Mouse (Mus musculus) midbrain, embryonic 12.5 days (tissue): Measurements from ENCODE around the gene Aig1. TPM values are rescaled to one million over a fixed set of nuclear protein-coding genes. Genes with fewer than 3 reads are reported as not detected.

Experiments used
- ATAC-seq: fragments of 200-750 bp; cut with Nextera tagmentation; 2 replicates; pipeline ENCODE4 v1.8.0; 2017; ENCODE audit warnings: low read depth, moderate TSS enrichment, moderate library complexity; ENCODE audit not compliant: low FRiP score
- H3K27ac ChIP-seq: fragments of 300-500 bp; sonication (generic); replicated peaks from 2 replicates; pipeline ENCODE4 v1.5.1; 2016; ENCODE audit warnings: mild to moderate bottlenecking
- H3K27me3 ChIP-seq: fragments of 300-500 bp; sonication (generic); 2 replicates; pipeline ENCODE4 v1.6.1; 2016; ENCODE audit warnings: mild to moderate bottlenecking
- H3K36me3 ChIP-seq: fragments of 300-500 bp; sonication (generic); 2 replicates; pipeline ENCODE4 v1.6.1; 2016
- H3K4me1 ChIP-seq: fragments of 300-500 bp; sonication (generic); 2 replicates; pipeline ENCODE4 v1.6.1; 2016
- H3K4me2 ChIP-seq: fragments of 300-500 bp; sonication (generic); replicated peaks from 2 replicates; pipeline ENCODE4 v1.6.1; 2016; ENCODE audit warnings: mild to moderate bottlenecking, moderate library complexity
- H3K4me3 ChIP-seq: fragments of 300-500 bp; sonication (generic); 2 replicates; pipeline ENCODE4 v1.5.1; 2016; ENCODE audit warnings: mild to moderate bottlenecking
- H3K9ac ChIP-seq: fragments of 300-500 bp; sonication (generic); replicated peaks from 2 replicates; pipeline ENCODE4 v1.6.1; 2016; ENCODE audit warnings: mild to moderate bottlenecking, moderate library complexity
- H3K9me3 ChIP-seq: fragments of 300-500 bp; sonication (generic); 2 replicates; pipeline ENCODE4 v1.6.1; 2016; ENCODE audit warnings: mild to moderate bottlenecking
- WGBS: fragments of 180-500 bp; shearing (Covaris S2); methylation state at CpG from one replicate; pipeline ENCODE4 v1.1.7; 2016; 5-methylcytosine and 5-hydroxymethylcytosine counted together
- polyA plus RNA-seq: library from polyadenylated mRNA; unstranded; fragments of >200 nt; fragmentation: Nextera tagmentation; extraction: Ambion mirVana; gene quantifications from 2 replicates; pipeline ENCODE4 v1.2.1, GENCODE M21; 2016

Gene Aig1
- polyA plus RNA-seq, 1 experiment from 2014 or later = 35.1 TPM

GRCm38 (mm10) chr10:13874301-13875037, 5.7 kb upstream of the Aig1 start:
- 83% methylated on average over 10 of the region's 10 CpGs for WGBS
- ATAC-seq = no peak

GRCm38 (mm10) chr10:13870531-13870930, 1.8 kb upstream of the Aig1 start:
- no peaks in the 10 kb centered on the region for H3K36me3 ChIP-seq
- H3K27ac ChIP-seq = no peak overlapping the region
- H3K4me2 ChIP-seq = no peak overlapping the region
- H3K4me1 ChIP-seq = peaks cover 8% of the 10 kb centered on the region
- no peak overlapping the region for H3K4me3 ChIP-seq
- no peak for ATAC-seq
- no peaks in the 10 kb centered on the region for H3K27me3 ChIP-seq
- 87% methylated on average over 3 of the region's 3 CpGs for WGBS
- H3K9ac ChIP-seq = no peak overlapping the region
- H3K9me3 ChIP-seq = peaks cover 3% of the 10 kb centered on the region; the same call in 1 of the 2 replicates

More at GRCm38 (mm10) chr10:13874301-13875037, 5.7 kb upstream of the Aig1 start:
- Histone ChIP-seq H3K27me3 (no peaks in the 10 kb centered on the region), H3K4me2 (no peak overlapping the region), H3K4me1 (no peaks in the 10 kb centered on the region), H3K36me3 (no peaks in the 10 kb centered on the region), H3K9ac (no peak overlapping the region), H3K4me3 (no peak overlapping the region), H3K27ac (no peak overlapping the region), H3K9me3 (peaks cover 3% of the 10 kb centered on the region; the same call in 1 of the 2 replicates)

DNA sequence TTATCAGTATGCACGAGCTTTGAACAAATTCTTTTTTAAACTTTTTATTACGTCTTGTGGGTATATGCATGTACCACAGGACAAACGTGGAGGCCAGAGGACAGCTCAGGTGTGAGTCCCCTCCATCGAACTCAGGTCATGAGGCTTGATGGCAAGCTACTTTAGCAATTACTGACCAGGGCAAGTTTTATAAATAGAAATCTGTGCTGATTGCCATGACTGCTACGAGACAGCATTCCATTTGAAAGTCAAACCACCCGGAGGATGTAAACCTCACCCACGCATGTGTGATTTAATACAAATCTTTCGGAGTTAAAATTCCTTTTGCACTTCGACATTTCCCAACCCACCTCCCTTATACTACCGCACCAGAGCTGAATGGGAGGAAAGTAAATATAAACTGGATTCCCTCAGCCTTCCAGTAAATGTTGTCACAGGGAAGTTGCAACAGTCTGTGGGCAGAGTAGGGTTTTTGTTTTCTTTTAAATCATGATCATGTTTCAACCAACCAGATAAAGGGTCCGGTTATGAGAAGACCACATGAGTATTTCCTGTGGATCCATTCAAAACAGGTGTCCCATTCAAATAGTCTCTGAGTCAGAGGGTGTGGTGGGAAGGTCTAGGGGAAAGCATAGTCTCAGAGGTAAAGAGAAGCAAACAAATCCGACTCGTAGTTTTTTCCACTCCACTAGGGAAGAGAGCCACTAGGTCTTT, 699 bp upstream of the Aig1 start:
- WGBS = 61% methylated on average over 13 of the region's 13 CpGs
- Histone ChIP-seq H3K27me3 (no peaks in the 10 kb centered on the region), H3K4me1 (peaks cover 8% of the 10 kb centered on the region), H3K4me3 (peak overlapping the region; percentile 73), H3K27ac (no peak overlapping the region), H3K36me3 (no peaks in the 10 kb centered on the region), H3K9ac (no peak overlapping the region; the same call in 1 of the 2 replicates), H3K9me3 (peaks cover 3% of the 10 kb centered on the region; the same call in 1 of the 2 replicates), H3K4me2 (peak overlapping the region; percentile 72)
- peak; percentile 24; the same call in 1 of the 2 replicates for ATAC-seq

- ATAC-seq = no peak
- peaks cover 15% of the 10 kb centered on the region for H3K4me1 ChIP-seq
Observed at GRCm38 (mm10) chr10:13866391-13866790, 2.4 kb downstream of the Aig1 start.

DNA sequence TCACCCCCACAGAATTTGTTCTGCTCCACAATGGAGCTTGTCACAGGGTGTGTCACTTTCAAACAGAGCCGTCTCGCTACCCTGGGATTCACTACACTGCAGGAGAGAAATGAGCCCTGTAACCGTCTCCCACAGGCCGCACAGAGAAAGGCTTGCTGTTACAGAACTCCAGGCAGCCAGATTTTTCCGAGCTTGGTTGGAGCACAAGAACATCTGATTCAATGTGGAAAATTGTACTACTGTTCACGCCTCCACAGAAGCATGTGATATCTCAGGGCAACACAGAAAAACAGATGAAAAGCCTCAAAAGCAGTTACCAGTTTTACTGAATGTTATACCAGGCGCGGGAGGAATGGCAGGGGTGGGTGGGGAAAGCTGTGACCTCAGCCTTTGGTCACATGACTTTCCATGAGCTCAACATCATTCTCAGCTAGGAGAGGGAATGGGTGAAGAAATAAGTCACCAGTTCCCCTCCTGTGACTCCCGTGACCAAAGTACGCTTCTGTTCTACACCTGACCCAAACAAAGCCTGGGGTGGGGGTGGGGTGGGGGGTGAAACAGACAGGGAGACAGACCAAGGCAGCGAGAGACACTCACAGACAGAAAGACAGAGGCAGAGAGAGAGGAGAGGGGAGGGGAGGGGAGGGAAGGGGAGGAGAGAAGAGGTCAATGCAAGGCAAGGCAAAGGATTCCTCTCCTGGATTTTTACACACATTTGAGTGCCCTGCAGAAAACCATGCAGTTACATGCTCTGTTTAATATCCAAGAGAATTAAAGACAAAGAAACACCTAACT, 7.5 kb downstream of the Aig1 start:
- Histone ChIP-seq H3K4me2 (peak overlapping the region; percentile 46), H3K4me1 (peaks cover 13% of the 10 kb centered on the region), H3K27ac (peak overlapping the region; percentile 67), H3K9me3 (no peaks in the 10 kb centered on the region), H3K9ac (peak overlapping the region; percentile 37; the same call in 1 of the 2 replicates), H3K4me3 (peak overlapping the region; percentile 21; the same call in 1 of the 2 replicates), H3K36me3 (no peaks in the 10 kb centered on the region), H3K27me3 (no peaks in the 10 kb centered on the region)
- ATAC-seq = peak; percentile 85
- 11% methylated on average over 11 of the region's 11 CpGs for WGBS

More at GRCm38 (mm10) chr10:13866391-13866790, 2.4 kb downstream of the Aig1 start:
- Histone ChIP-seq H3K36me3 (no peaks in the 10 kb centered on the region), H3K9me3 (no peaks in the 10 kb centered on the region), H3K4me3 (no peak overlapping the region), H3K27ac (no peak overlapping the region), H3K9ac (no peak overlapping the region), H3K4me2 (no peak overlapping the region), H3K27me3 (no peaks in the 10 kb centered on the region)
- WGBS = 72% methylated on average over 4 of the region's 4 CpGs

- no peak overlapping the region for H3K9ac ChIP-seq
- H3K27ac ChIP-seq = no peak overlapping the region
- 89% methylated on average over 7 of the region's 7 CpGs for WGBS
- no peak for ATAC-seq
- peaks cover 6% of the 10 kb centered on the region for H3K4me1 ChIP-seq
- H3K4me2 ChIP-seq = no peak overlapping the region
- H3K4me3 ChIP-seq = no peak overlapping the region
- no peaks in the 10 kb centered on the region for H3K9me3 ChIP-seq
- H3K36me3 ChIP-seq = no peaks in the 10 kb centered on the region
- no peaks in the 10 kb centered on the region for H3K27me3 ChIP-seq
Observed at GRCm38 (mm10) chr10:13856438-13856837, 12.3 kb downstream of the Aig1 start.

GRCm38 (mm10) chr10:13855969-13856368, 12.8 kb downstream of the Aig1 start:
- Histone ChIP-seq H3K9me3 (no peaks in the 10 kb centered on the region), H3K4me2 (no peak overlapping the region), H3K27me3 (no peaks in the 10 kb centered on the region), H3K36me3 (no peaks in the 10 kb centered on the region), H3K4me3 (no peak overlapping the region), H3K27ac (no peak overlapping the region), H3K9ac (no peak overlapping the region), H3K4me1 (peaks cover 1% of the 10 kb centered on the region)
- WGBS = 95% methylated on average over 7 of the region's 7 CpGs
- no peak for ATAC-seq

GRCm38 (mm10) chr10:13855111-13855510, 13.7 kb downstream of the Aig1 start:
- no peak for ATAC-seq
- Histone ChIP-seq H3K9ac (no peak overlapping the region), H3K27ac (no peak overlapping the region), H3K4me1 (no peaks in the 10 kb centered on the region), H3K36me3 (no peaks in the 10 kb centered on the region), H3K27me3 (no peaks in the 10 kb centered on the region), H3K9me3 (no peaks in the 10 kb centered on the region), H3K4me2 (no peak overlapping the region), H3K4me3 (no peak overlapping the region)
- WGBS = 92% methylated on average over 3 of the region's 3 CpGs

DNA sequence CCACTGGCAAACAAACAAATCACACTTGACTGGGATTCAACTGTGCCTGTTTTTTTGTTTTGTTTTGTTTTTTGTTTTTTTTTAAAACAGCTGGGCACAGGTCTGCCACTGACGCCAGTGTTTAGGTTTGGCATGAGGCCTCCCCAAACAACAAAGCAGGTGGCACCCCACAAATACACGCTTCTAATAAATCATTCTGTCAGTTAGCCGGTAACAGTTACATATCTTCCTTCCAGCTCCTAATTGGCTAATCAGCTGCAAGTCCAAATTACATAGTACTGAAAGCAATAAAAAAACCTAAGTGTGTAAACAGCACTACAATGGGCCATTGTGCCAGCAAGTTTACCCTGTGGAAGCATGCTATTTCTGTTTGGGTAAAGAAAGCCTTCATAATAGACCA, 18.7 kb downstream of the Aig1 start:
- Histone ChIP-seq H3K9ac (no peak overlapping the region), H3K9me3 (no peaks in the 10 kb centered on the region), H3K4me3 (no peak overlapping the region), H3K4me2 (no peak overlapping the region), H3K27me3 (no peaks in the 10 kb centered on the region), H3K4me1 (peaks cover 6% of the 10 kb centered on the region; the same call in 1 of the 2 replicates), H3K36me3 (no peaks in the 10 kb centered on the region), H3K27ac (no peak overlapping the region)
- WGBS = 44% methylated on average over 3 of the region's 3 CpGs
- ATAC-seq = no peak

DNA sequence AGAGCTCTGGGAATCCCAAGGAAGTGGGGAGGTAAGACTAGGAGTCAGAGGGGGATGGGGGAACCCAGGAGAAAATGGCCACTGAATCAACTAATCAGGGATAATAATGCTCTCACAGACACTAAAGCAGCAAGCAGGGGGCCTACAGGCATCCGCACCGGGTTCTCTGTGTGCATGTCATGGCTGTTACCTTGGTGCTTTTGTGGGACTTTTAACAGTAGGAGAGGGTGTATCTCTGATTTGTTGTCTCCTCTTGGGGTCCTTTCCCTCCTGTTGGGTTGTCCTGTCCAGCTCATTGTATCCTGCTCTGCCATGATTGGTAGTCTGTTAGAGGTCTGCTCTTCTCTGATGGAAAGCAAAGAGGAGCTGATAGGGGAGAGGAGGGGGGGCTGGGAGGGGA, 19.6 kb downstream of the Aig1 start:
- no peaks in the 10 kb centered on the region for H3K27me3 ChIP-seq
- 0 out of 2 replicates have a peak overlapping the region, but pooled peaks have one; percentile 30 for H3K27ac ChIP-seq
- peak; percentile 82 for ATAC-seq
- no peak overlapping the region for H3K4me2 ChIP-seq
- 0% methylated on average over 2 of the region's 2 CpGs for WGBS
- H3K9me3 ChIP-seq = no peaks in the 10 kb centered on the region
- no peak overlapping the region for H3K4me3 ChIP-seq
- H3K4me1 ChIP-seq = peaks cover 6% of the 10 kb centered on the region; the same call in 1 of the 2 replicates
- no peaks in the 10 kb centered on the region for H3K36me3 ChIP-seq
- H3K9ac ChIP-seq = no peak overlapping the region

GRCm38 (mm10) chr10:13844864-13845263, 23.9 kb downstream of the Aig1 start:
- Histone ChIP-seq H3K27ac (no peak overlapping the region), H3K4me1 (peaks cover 6% of the 10 kb centered on the region; the same call in 1 of the 2 replicates), H3K27me3 (peaks cover 3% of the 10 kb centered on the region; the same call in 1 of the 2 replicates), H3K9me3 (no peaks in the 10 kb centered on the region), H3K36me3 (no peaks in the 10 kb centered on the region), H3K9ac (no peak overlapping the region), H3K4me2 (no peak overlapping the region), H3K4me3 (no peak overlapping the region)
- ATAC-seq = no peak
- 91% methylated on average over 4 of the region's 4 CpGs for WGBS
